Mouse (Mus musculus) forebrain, embryonic 14.5 days (tissue): ENCODE results near the gene Tle3. TPM values are rescaled to one million over a fixed set of nuclear protein-coding genes. Genes with fewer than 3 reads are reported as not detected.

Source experiments
- ATAC-seq: fragments of 200-750 bp; cut with Nextera tagmentation; 2 replicates; pipeline ENCODE4 v1.8.0; 2017; ENCODE audit warnings: mild to moderate bottlenecking, moderate library complexity
- DNase-seq: peaks from one replicate; pipeline ENCODE4 v3.0.0-alpha.2; 2015; ENCODE audit warnings: low spot score
- H3K27ac ChIP-seq: fragments of 300-500 bp; sonication (generic); 2 replicates; pipeline ENCODE4 v1.5.1; 2014; ENCODE audit warnings: low read depth, mild to moderate bottlenecking, control low read depth, low read length, moderate library complexity
- H3K27me3 ChIP-seq: fragments of 300-500 bp; sonication (generic); replicated peaks from 2 replicates; pipeline ENCODE4 v1.6.1; 2014; ENCODE audit warnings: low read length, control low read depth, mixed read lengths; ENCODE audit not compliant: control insufficient read depth, insufficient read depth
- H3K36me3 ChIP-seq: fragments of 300-500 bp; sonication (generic); 2 replicates; pipeline ENCODE4 v1.6.1; 2014; ENCODE audit warnings: low read length, control low read depth; ENCODE audit not compliant: control insufficient read depth, insufficient read depth
- H3K4me1 ChIP-seq: fragments of 300-500 bp; sonication (generic); 2 replicates; pipeline ENCODE4 v1.6.1; 2014; ENCODE audit warnings: antibody characterized with exemption, low read length, control low read depth; ENCODE audit not compliant: control insufficient read depth, insufficient read depth
- H3K4me2 ChIP-seq: fragments of 300-500 bp; sonication (generic); 2 replicates; pipeline ENCODE4 v1.6.1; 2014; ENCODE audit warnings: mild to moderate bottlenecking, control low read depth, low read length
- H3K4me3 ChIP-seq: fragments of 300-500 bp; sonication (generic); 2 replicates; pipeline ENCODE4 v1.5.1; 2014; ENCODE audit warnings: low read depth, low read length, control low read depth
- H3K9ac ChIP-seq: fragments of 300-500 bp; sonication (generic); 2 replicates; pipeline ENCODE4 v1.6.1; 2014; ENCODE audit warnings: mild to moderate bottlenecking, low read length, control low read depth, moderate library complexity
- H3K9me3 ChIP-seq: fragments of 300-500 bp; sonication (generic); replicated peaks from 2 replicates; pipeline ENCODE4 v1.6.1; 2016; ENCODE audit warnings: low read length, control low read depth, mixed read lengths; ENCODE audit not compliant: control insufficient read depth
- WGBS: fragments of 180-500 bp; shearing (Covaris S2); extraction: QIAGEN DNeasy Blood & Tissue Kit; methylation state at CpG from one replicate; pipeline ENCODE4 v1.1.7; 2014; 5-methylcytosine and 5-hydroxymethylcytosine counted together
- polyA plus RNA-seq: library from polyadenylated mRNA; unstranded; fragments of >200 nt; fragmentation: Nextera tagmentation; extraction: Ambion mirVana; gene quantifications from 2 replicates; pipeline ENCODE4 v1.2.1, GENCODE M21; 2014

The Tle3 gene
- polyA plus RNA-seq, 1 experiment from 2014 or later = 28.1 TPM

- Histone ChIP-seq H3K9me3 (no peaks in the 10 kb centered on the region), H3K27ac (no peak overlapping the region), H3K36me3 (peaks cover 96% of the 10 kb centered on the region), H3K9ac (no peak overlapping the region), H3K4me1 (no peaks in the 10 kb centered on the region), H3K4me3 (no peak overlapping the region), H3K27me3 (no peaks in the 10 kb centered on the region), H3K4me2 (no peak overlapping the region)
- no peak for ATAC-seq
- no peak for DNase-seq
- 91% methylated on average over 14 of the region's 14 CpGs for WGBS
These were observed 41.7 kb downstream of the Tle3 start for GRCm38 (mm10) chr9:61413665-61414456.

GRCm38 (mm10) chr9:61416571-61416970 lies 44.4 kb downstream of the Tle3 start:
- Histone ChIP-seq H3K4me3 (no peak overlapping the region), H3K4me2 (no peak overlapping the region), H3K4me1 (no peaks in the 10 kb centered on the region), H3K27ac (no peak overlapping the region), H3K9me3 (no peaks in the 10 kb centered on the region), H3K36me3 (peaks cover 74% of the 10 kb centered on the region), H3K27me3 (no peaks in the 10 kb centered on the region), H3K9ac (no peak overlapping the region)
- 79% methylated on average over 9 of the region's 9 CpGs for WGBS
- no peak for DNase-seq
- no peak for ATAC-seq

- DNase-seq (no peak), ATAC-seq (no peak)
- WGBS = 92% methylated on average over 3 of the region's 3 CpGs
- H3K4me3 ChIP-seq = no peak overlapping the region
- no peaks in the 10 kb centered on the region for H3K27me3 ChIP-seq
- H3K36me3 ChIP-seq = peaks cover 24% of the 10 kb centered on the region
- H3K9me3 ChIP-seq = no peaks in the 10 kb centered on the region
- no peak overlapping the region for H3K4me2 ChIP-seq
- H3K27ac ChIP-seq = no peak overlapping the region
- no peak overlapping the region for H3K9ac ChIP-seq
- H3K4me1 ChIP-seq = no peaks in the 10 kb centered on the region
These were observed 49.5 kb downstream of the Tle3 start for GRCm38 (mm10) chr9:61421626-61422025.

- no peak for DNase-seq
- Histone ChIP-seq H3K4me3 (no peak overlapping the region), H3K36me3 (peaks cover under 1% of the 10 kb centered on the region), H3K27ac (no peak overlapping the region), H3K4me1 (no peaks in the 10 kb centered on the region), H3K9me3 (no peaks in the 10 kb centered on the region), H3K4me2 (no peak overlapping the region), H3K27me3 (no peaks in the 10 kb centered on the region), H3K9ac (no peak overlapping the region)
- no peak for ATAC-seq
- 89% methylated on average over 3 of the region's 3 CpGs for WGBS
These were observed 52.1 kb downstream of the Tle3 start for GRCm38 (mm10) chr9:61424245-61424644.

GRCm38 (mm10) chr9:61426493-61426892 lies 54.3 kb downstream of the Tle3 start:
- no peaks in the 10 kb centered on the region for H3K36me3 ChIP-seq
- H3K27ac ChIP-seq = no peak overlapping the region
- no peak for ATAC-seq
- 67% methylated on average over 7 of the region's 7 CpGs for WGBS
- H3K9me3 ChIP-seq = no peaks in the 10 kb centered on the region
- no peak overlapping the region for H3K4me3 ChIP-seq
- H3K4me2 ChIP-seq = no peak overlapping the region
- H3K4me1 ChIP-seq = no peaks in the 10 kb centered on the region
- H3K9ac ChIP-seq = no peak overlapping the region; the same call in 1 of the 2 replicates
- H3K27me3 ChIP-seq = no peaks in the 10 kb centered on the region
- no peak for DNase-seq

GRCm38 (mm10) chr9:61427051-61427450 lies 54.9 kb downstream of the Tle3 start:
- no peak overlapping the region for H3K4me2 ChIP-seq
- H3K27me3 ChIP-seq = no peaks in the 10 kb centered on the region
- no peaks in the 10 kb centered on the region for H3K36me3 ChIP-seq
- no peak overlapping the region for H3K27ac ChIP-seq
- H3K9ac ChIP-seq = no peak overlapping the region
- ATAC-seq = no peak
- no peak for DNase-seq
- H3K4me3 ChIP-seq = no peak overlapping the region
- H3K9me3 ChIP-seq = no peaks in the 10 kb centered on the region
- 89% methylated on average over 6 of the region's 6 CpGs for WGBS
- no peaks in the 10 kb centered on the region for H3K4me1 ChIP-seq

- H3K4me3 ChIP-seq = no peak overlapping the region
- WGBS = 80% methylated on average over 3 of the region's 3 CpGs
- no peaks in the 10 kb centered on the region for H3K9me3 ChIP-seq
- DNase-seq (no peak), ATAC-seq (no peak)
- no peaks in the 10 kb centered on the region for H3K27me3 ChIP-seq
- no peak overlapping the region for H3K27ac ChIP-seq
- no peak overlapping the region for H3K9ac ChIP-seq
- H3K4me2 ChIP-seq = no peak overlapping the region
- no peaks in the 10 kb centered on the region for H3K4me1 ChIP-seq
- no peaks in the 10 kb centered on the region for H3K36me3 ChIP-seq
These were observed 55.7 kb downstream of the Tle3 start for GRCm38 (mm10) chr9:61427901-61428300.

GRCm38 (mm10) chr9:61431830-61432229 lies 59.7 kb downstream of the Tle3 start:
- H3K9me3 ChIP-seq = no peaks in the 10 kb centered on the region
- H3K9ac ChIP-seq = no peak overlapping the region
- DNase-seq (no peak), ATAC-seq (no peak)
- H3K27me3 ChIP-seq = no peaks in the 10 kb centered on the region
- 91% methylated on average over 4 of the region's 4 CpGs for WGBS
- H3K4me2 ChIP-seq = no peak overlapping the region
- no peak overlapping the region for H3K27ac ChIP-seq
- no peaks in the 10 kb centered on the region for H3K36me3 ChIP-seq
- no peak overlapping the region for H3K4me3 ChIP-seq
- H3K4me1 ChIP-seq = peaks cover 10% of the 10 kb centered on the region

GRCm38 (mm10) chr9:61433206-61433605 lies 61.0 kb downstream of the Tle3 start:
- Histone ChIP-seq H3K27ac (no peak overlapping the region), H3K36me3 (no peaks in the 10 kb centered on the region), H3K9ac (no peak overlapping the region), H3K4me1 (peaks cover 10% of the 10 kb centered on the region), H3K4me3 (no peak overlapping the region), H3K9me3 (no peaks in the 10 kb centered on the region), H3K4me2 (no peak overlapping the region), H3K27me3 (0 out of 2 replicates have a peak, but pooled peaks cover 8% of the 10 kb centered on the region)
- 85% methylated on average over 2 of the region's 2 CpGs for WGBS
- ATAC-seq = no peak
- DNase-seq = no peak
